Mouse (Mus musculus) myocyte (in vitro differentiated cells): ENCODE data around the gene Rplp1. TPM values are rescaled to one million over a fixed set of nuclear protein-coding genes. Genes with fewer than 3 reads are reported as not detected.

Experiments
- H3K27me3 ChIP-seq: one replicate; pipeline ENCODE4 v1.6.1; 2011; ENCODE audit not compliant: control insufficient read depth, insufficient read depth, insufficient read length
- H3K36me3 ChIP-seq: one replicate; pipeline ENCODE4 v1.6.1; 2011; ENCODE audit not compliant: control insufficient read depth, insufficient read depth
- H3K4me2 ChIP-seq: one replicate; pipeline ENCODE4 v1.6.1; 2011; ENCODE audit warnings: low read depth, control low read depth
- H3K4me3 ChIP-seq: one replicate; pipeline ENCODE4 v1.5.1; 2011; ENCODE audit warnings: mild to moderate bottlenecking, control low read depth, moderate library complexity
- H3K79me2 ChIP-seq: one replicate; pipeline ENCODE4 v1.6.1; 2011; ENCODE audit not compliant: control insufficient read depth, insufficient read depth
- H3ac ChIP-seq: one replicate; pipeline ENCODE4 v1.6.1; 2011; ENCODE audit not compliant: control insufficient read depth, insufficient read length
- CEBPB ChIP-seq: IDR thresholded peaks from 2 replicates; pipeline ENCODE4 v1.6.1; 2011; ENCODE audit warnings: mild to moderate bottlenecking, moderate library complexity; ENCODE audit not compliant: poor library complexity, insufficient read depth, severe bottlenecking
- E2F4 ChIP-seq: IDR thresholded peaks from one replicate; pipeline ENCODE4 v1.6.1; 2011; ENCODE audit warnings: mild to moderate bottlenecking, control low read depth, moderate library complexity; ENCODE audit not compliant: insufficient read depth
- MAX ChIP-seq: IDR thresholded peaks from one replicate; pipeline ENCODE4 v1.6.1; 2011; ENCODE audit warnings: low read depth, mild to moderate bottlenecking, control low read depth
- MYOD1 ChIP-seq, 3 experiments: IDR thresholded peaks; one replicate each; pipeline ENCODE4 v1.6.1; 2011; ENCODE audit warnings: control low read depth in 2 of 3, low read depth in 2 of 3, mild to moderate bottlenecking in 2 of 3, moderate library complexity in 1 of 3; ENCODE audit not compliant: insufficient read length in 2 of 3, control insufficient read depth in 1 of 3
- MYOG ChIP-seq, 3 experiments: IDR thresholded peaks; one replicate each; pipeline ENCODE4 v1.6.1; 2011; ENCODE audit warnings: control low read depth in 2 of 3, low read depth in 2 of 3, mild to moderate bottlenecking in 2 of 3; ENCODE audit not compliant: insufficient read length in 2 of 3, control insufficient read depth in 1 of 3, insufficient read depth in 1 of 3
- POLR2A ChIP-seq: IDR thresholded peaks from one replicate; pipeline ENCODE4 v1.6.1; 2011; ENCODE audit warnings: low read depth, mild to moderate bottlenecking, control low read depth, moderate library complexity; ENCODE audit not compliant: insufficient read length
- POLR2AphosphoS2 ChIP-seq: IDR thresholded peaks from one replicate; pipeline ENCODE4 v1.6.1; 2011; ENCODE audit warnings: low read depth, control low read depth; ENCODE audit not compliant: insufficient read length
- REST ChIP-seq: IDR thresholded peaks from one replicate; pipeline ENCODE4 v1.6.1; 2011; ENCODE audit warnings: mild to moderate bottlenecking, control low read depth, moderate library complexity; ENCODE audit not compliant: insufficient read depth, insufficient read length
- SRF ChIP-seq: IDR thresholded peaks from one replicate; pipeline ENCODE4 v1.6.1; 2011; ENCODE audit warnings: low read depth; ENCODE audit not compliant: control insufficient read depth, insufficient read length
- TCF12 ChIP-seq: IDR thresholded peaks from one replicate; pipeline ENCODE4 v1.6.1; 2011; ENCODE audit warnings: mild to moderate bottlenecking, control low read depth; ENCODE audit not compliant: poor library complexity, insufficient read depth, severe bottlenecking
- TCF3 ChIP-seq: IDR thresholded peaks from one replicate; pipeline ENCODE4 v1.6.1; 2011; ENCODE audit warnings: low read depth, control low read depth; ENCODE audit not compliant: insufficient read length
- USF1 ChIP-seq: IDR thresholded peaks from one replicate; pipeline ENCODE4 v1.6.1; 2011; ENCODE audit warnings: low read depth, mild to moderate bottlenecking, control low read depth, moderate library complexity
- polyA plus RNA-seq: library from polyadenylated mRNA; unstranded; fragments of >200 nt; fragmentation: generic; extraction: Trizol; gene quantifications from one replicate; pipeline ENCODE4 v1.2.1, GENCODE M21; 2012; ENCODE audit warnings: missing spikeins

Rplp1 gene
- 9,411 TPM for polyA plus RNA-seq

- Histone ChIP-seq H3ac (peak within 1 kb of the TSS; percentile 94), H3K27me3 (no peaks in the 10 kb centered on the region), H3K36me3 (no peaks in the 10 kb centered on the region), H3K79me2 (peaks cover 9% of the 10 kb centered on the region), H3K4me3 (peak within 1 kb of the TSS; percentile 89), H3K4me2 (peak within 1 kb of the TSS; percentile 88)
- peak in 2 of 3 experiments; percentile 6 to 16 for TF ChIP-seq MYOG (IDR thresholded peaks at IDR 0.05; ENCODE audit: control insufficient read depth in 1 of 3, insufficient read depth in 1 of 3, insufficient read length in 2 of 3, low read depth in 2 of 3)
- TF ChIP-seq POLR2AphosphoS2 = peak; percentile 92
- TF ChIP-seq POLR2A = peak; percentile 86
- no peak for TF ChIP-seq REST
- TF ChIP-seq USF1 = peak; percentile 11
- no peak for TF ChIP-seq TCF12
- TF ChIP-seq SRF = peak; percentile 20
Observed at GRCm38 (mm10) chr9:61914203-61914916, at the start of gene Rplp1. TSS of gene Rplp1 (minus strand) at chr9:61914542.

GRCm38 (mm10) chr9:61963356-61963755, 49.0 kb upstream of the Rplp1 start:
- TF ChIP-seq E2F4 (no peak), MAX (no peak), POLR2AphosphoS2 (no peak), MYOG (IDR thresholded peaks at IDR 0.05; ENCODE audit: control insufficient read depth in 1 of 3, insufficient read depth in 1 of 3, insufficient read length in 2 of 3, low read depth in 2 of 3) (no peak), MYOD1 (IDR thresholded peaks at IDR 0.05; ENCODE audit: control insufficient read depth in 1 of 3, insufficient read length in 2 of 3, low read depth in 2 of 3) (no peak), TCF3 (no peak), REST (no peak), USF1 (no peak), SRF (no peak), POLR2A (no peak), TCF12 (no peak), CEBPB (no peak)
- H3K27me3 ChIP-seq = no peaks in the 10 kb centered on the region
- H3K79me2 ChIP-seq = no peaks in the 10 kb centered on the region
- no peaks in the 10 kb centered on the region for H3K36me3 ChIP-seq
- H3K4me2 ChIP-seq = no peak overlapping the region
- H3K4me3 ChIP-seq = no peak overlapping the region
- H3ac ChIP-seq = no peak overlapping the region

GRCm38 (mm10) chr9:61961181-61961580, 46.8 kb upstream of the Rplp1 start:
- no peak overlapping the region for H3ac ChIP-seq
- H3K79me2 ChIP-seq = no peaks in the 10 kb centered on the region
- H3K27me3 ChIP-seq = no peaks in the 10 kb centered on the region
- H3K4me3 ChIP-seq = no peak overlapping the region
- no peaks in the 10 kb centered on the region for H3K36me3 ChIP-seq
- TF ChIP-seq POLR2A = no peak
- no peak for TF ChIP-seq E2F4
- no peak for TF ChIP-seq POLR2AphosphoS2
- TF ChIP-seq MYOD1 (IDR thresholded peaks at IDR 0.05; ENCODE audit: control insufficient read depth in 1 of 3, insufficient read length in 2 of 3, low read depth in 2 of 3) = no peak
- no peak for TF ChIP-seq TCF12
- TF ChIP-seq CEBPB = no peak
- TF ChIP-seq TCF3 = no peak
- TF ChIP-seq MAX = no peak
- TF ChIP-seq SRF = no peak
- TF ChIP-seq REST = no peak
- TF ChIP-seq MYOG (IDR thresholded peaks at IDR 0.05; ENCODE audit: control insufficient read depth in 1 of 3, insufficient read depth in 1 of 3, insufficient read length in 2 of 3, low read depth in 2 of 3) = no peak
- no peak for TF ChIP-seq USF1
- H3K4me2 ChIP-seq = no peak overlapping the region

GRCm38 (mm10) chr9:61960753-61961152, 46.4 kb upstream of the Rplp1 start:
- Histone ChIP-seq H3K4me3 (no peak overlapping the region), H3K36me3 (no peaks in the 10 kb centered on the region), H3ac (no peak overlapping the region), H3K27me3 (no peaks in the 10 kb centered on the region), H3K4me2 (no peak overlapping the region), H3K79me2 (no peaks in the 10 kb centered on the region)
- TF ChIP-seq TCF12 (no peak), POLR2A (no peak), MYOG (IDR thresholded peaks at IDR 0.05; ENCODE audit: control insufficient read depth in 1 of 3, insufficient read depth in 1 of 3, insufficient read length in 2 of 3, low read depth in 2 of 3) (no peak), MAX (no peak), E2F4 (no peak), POLR2AphosphoS2 (no peak), TCF3 (no peak), REST (no peak), MYOD1 (IDR thresholded peaks at IDR 0.05; ENCODE audit: control insufficient read depth in 1 of 3, insufficient read length in 2 of 3, low read depth in 2 of 3) (no peak), CEBPB (no peak), SRF (no peak), USF1 (no peak)
